Mouse (Mus musculus) G1E (cell line): ENCODE results near the gene Polr2l. TPM values are rescaled to one million over a fixed set of nuclear protein-coding genes. Genes with fewer than 3 reads are reported as not detected.

Source experiments
- ATAC-seq: 2 replicates; pipeline ENCODE4 v1.8.0; 2016; ENCODE audit warnings: mild to moderate bottlenecking; ENCODE audit not compliant: insufficient number of reproducible peaks, poor library complexity, low FRiP score, severe bottlenecking; ENCODE audit errors: extremely low read depth
- DNase-seq: peaks from one replicate; pipeline ENCODE4 v3.0.0; 2012; ENCODE audit warnings: low spot score
- H3K27me3 ChIP-seq: 2 replicates; pipeline ENCODE4 v1.6.1; 2012; ENCODE audit warnings: mild to moderate bottlenecking, low read length, inconsistent platforms; ENCODE audit not compliant: insufficient read depth
- H3K36me3 ChIP-seq: replicated peaks from 2 replicates; pipeline ENCODE3; 2012; ENCODE audit warnings: mild to moderate bottlenecking, inconsistent platforms
- H3K4me1 ChIP-seq: 2 replicates; pipeline ENCODE4 v1.6.1; 2012; ENCODE audit warnings: low read depth, low read length, inconsistent platforms, mixed read lengths; ENCODE audit not compliant: insufficient read depth
- H3K4me3 ChIP-seq: 2 replicates; pipeline ENCODE4 v1.5.1; 2012; ENCODE audit warnings: low read depth, mild to moderate bottlenecking, inconsistent platforms, low read length, moderate library complexity, mixed read lengths
- H3K9me3 ChIP-seq: replicated peaks from 2 replicates; pipeline ENCODE4 v1.6.1; 2012; ENCODE audit warnings: inconsistent platforms
- CTCF ChIP-seq: IDR thresholded peaks from 2 replicates; pipeline ENCODE4 v1.5.1; 2012; ENCODE audit warnings: low read depth, low read length, inconsistent platforms, mixed read lengths
- GATA1 ChIP-seq: IDR thresholded peaks from 2 replicates; pipeline ENCODE4 v1.6.1; 2012; ENCODE audit warnings: borderline replicate concordance, low read length, inconsistent platforms, mixed read lengths
- GATA2 ChIP-seq: IDR thresholded peaks from 2 replicates; pipeline ENCODE4 v1.6.1; 2012; ENCODE audit warnings: low read depth, low read length, inconsistent platforms, borderline replicate concordance
- POLR2AphosphoS5 ChIP-seq: IDR thresholded peaks from 2 replicates; pipeline ENCODE4 v1.6.1; 2012; ENCODE audit warnings: low read depth, low read length, inconsistent platforms; ENCODE audit not compliant: insufficient replicate concordance
- TAL1 ChIP-seq: conservative IDR thresholded peaks from 2 replicates; pipeline ENCODE4 v1.6.1; 2012; ENCODE audit warnings: low read depth, low read length, inconsistent platforms, mixed read lengths
- polyA plus RNA-seq: library from polyadenylated mRNA; stranded (reverse); fragments of >175 nt; gene quantifications from 2 replicates; pipeline ENCODE4 v1.2.3, GENCODE M21; 2012
- total RNA-seq, 2 experiments: library from RNA; stranded (forward) in 1 of 2; stranded (reverse) in 1 of 2; fragments of 200-1000 nt in 1 of 2; fragments of >200 nt in 1 of 2; fragmentation: Nextera tagmentation in 1 of 2; gene quantifications; 2 replicates each; pipeline ENCODE4 v1.2.3; 2014 to 2017

Gene Polr2l
- total and polyA plus RNA-seq, 3 experiments = 18.7 to 61.0 (median 58.3) TPM

DNA sequence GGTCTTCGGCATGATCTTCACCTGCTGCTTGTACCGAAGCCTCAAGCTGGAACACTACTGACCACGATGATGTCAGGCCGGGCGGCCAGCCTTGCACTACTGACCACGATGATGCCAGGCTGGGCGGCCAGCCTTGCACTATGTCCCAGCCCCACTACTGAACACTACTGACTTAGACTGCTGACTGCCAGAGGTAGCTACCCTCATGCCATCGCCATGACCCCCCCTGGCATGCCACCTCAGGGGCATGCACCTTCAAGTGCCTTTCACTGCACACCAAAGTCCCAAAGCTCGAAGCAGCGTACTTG, 4.3 kb downstream of the Polr2l start:
- H3K4me3 ChIP-seq = peak overlapping the region; percentile 24; the same call in 1 of the 2 replicates
- no peak for ATAC-seq
- TF ChIP-seq CTCF (no peak), GATA2 (no peak), TAL1 (no peak), POLR2AphosphoS5 (no peak), GATA1 (no peak)
- peaks cover 49% of the 10 kb centered on the region for H3K36me3 ChIP-seq
- H3K9me3 ChIP-seq = no peaks in the 10 kb centered on the region
- H3K27me3 ChIP-seq = peaks cover 3% of the 10 kb centered on the region; the same call in 1 of the 2 replicates
- peaks cover 81% of the 10 kb centered on the region for H3K4me1 ChIP-seq
- DNase-seq = no peak

DNA sequence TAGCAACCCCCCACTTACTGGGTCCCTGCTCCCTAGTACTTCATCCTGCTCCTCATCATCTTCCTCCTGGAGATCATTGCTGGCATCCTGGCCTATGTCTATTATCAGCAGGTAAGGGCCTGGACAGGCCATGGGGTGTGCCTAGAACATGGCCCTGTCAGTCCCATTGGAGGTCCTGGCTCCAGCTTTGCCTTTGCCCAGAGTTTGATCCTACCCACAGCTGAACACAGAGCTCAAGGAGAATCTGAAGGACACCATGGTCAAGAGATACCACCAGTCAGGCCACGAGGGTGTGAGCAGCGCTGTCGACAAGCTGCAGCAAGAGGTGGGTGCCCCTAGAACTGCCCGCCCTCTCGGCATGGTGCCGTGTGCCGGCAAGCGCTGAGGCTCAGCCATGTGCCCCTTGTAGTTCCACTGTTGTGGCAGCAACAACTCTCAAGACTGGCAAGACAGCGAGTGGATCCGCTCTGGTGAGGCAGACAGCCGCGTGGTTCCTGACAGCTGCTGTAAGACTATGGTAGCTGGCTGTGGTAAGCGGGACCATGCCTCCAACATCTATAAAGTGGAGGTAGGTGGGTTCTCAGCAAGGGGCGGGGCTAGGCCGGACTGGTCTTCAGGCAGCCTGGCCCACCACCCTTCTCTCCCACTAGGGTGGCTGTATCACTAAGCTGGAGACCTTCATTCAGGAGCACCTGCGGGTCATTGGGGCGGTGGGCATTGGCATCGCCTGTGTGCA, 4.9 kb downstream of the Polr2l start:
- TF ChIP-seq CTCF = no peak
- TF ChIP-seq TAL1 = no peak
- no peak for TF ChIP-seq POLR2AphosphoS5
- no peak for TF ChIP-seq GATA1
- TF ChIP-seq GATA2 = no peak
- H3K27me3 ChIP-seq = peaks cover 7% of the 10 kb centered on the region; the same call in 1 of the 2 replicates
- peaks cover 49% of the 10 kb centered on the region for H3K36me3 ChIP-seq
- no peaks in the 10 kb centered on the region for H3K9me3 ChIP-seq
- ATAC-seq = no peak
- peak overlapping the region; percentile 78; the same call in 1 of the 2 replicates for H3K4me3 ChIP-seq
- no peak for DNase-seq
- H3K4me1 ChIP-seq = peaks cover 83% of the 10 kb centered on the region

DNA sequence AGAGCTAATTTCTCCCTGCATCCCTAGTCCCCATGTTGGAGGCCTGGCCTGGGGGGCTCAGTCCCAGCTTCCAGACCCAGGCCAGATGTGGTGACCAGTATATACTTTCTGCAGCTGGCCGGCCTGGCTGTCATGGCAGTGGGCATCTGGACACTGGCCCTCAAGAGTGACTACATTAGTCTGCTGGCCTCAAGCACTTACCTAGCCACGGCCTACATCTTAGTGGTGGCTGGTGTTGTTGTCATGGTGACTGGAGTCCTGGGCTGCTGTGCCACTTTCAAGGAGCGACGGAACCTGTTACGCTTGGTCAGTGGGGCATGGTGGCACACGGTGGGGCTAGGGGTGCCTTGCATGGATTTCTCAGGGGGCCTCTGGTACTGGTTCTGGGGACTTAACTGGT, 5.6 kb downstream of the Polr2l start:
- H3K36me3 ChIP-seq = peaks cover 49% of the 10 kb centered on the region
- ATAC-seq (no peak), DNase-seq (no peak)
- H3K4me3 ChIP-seq = peak overlapping the region; percentile 78
- no peak for TF ChIP-seq GATA2
- no peak for TF ChIP-seq GATA1
- no peak for TF ChIP-seq TAL1
- no peak for TF ChIP-seq POLR2AphosphoS5
- no peak for TF ChIP-seq CTCF
- peaks cover 14% of the 10 kb centered on the region for H3K27me3 ChIP-seq
- H3K4me1 ChIP-seq = peaks cover 89% of the 10 kb centered on the region
- no peaks in the 10 kb centered on the region for H3K9me3 ChIP-seq

DNA sequence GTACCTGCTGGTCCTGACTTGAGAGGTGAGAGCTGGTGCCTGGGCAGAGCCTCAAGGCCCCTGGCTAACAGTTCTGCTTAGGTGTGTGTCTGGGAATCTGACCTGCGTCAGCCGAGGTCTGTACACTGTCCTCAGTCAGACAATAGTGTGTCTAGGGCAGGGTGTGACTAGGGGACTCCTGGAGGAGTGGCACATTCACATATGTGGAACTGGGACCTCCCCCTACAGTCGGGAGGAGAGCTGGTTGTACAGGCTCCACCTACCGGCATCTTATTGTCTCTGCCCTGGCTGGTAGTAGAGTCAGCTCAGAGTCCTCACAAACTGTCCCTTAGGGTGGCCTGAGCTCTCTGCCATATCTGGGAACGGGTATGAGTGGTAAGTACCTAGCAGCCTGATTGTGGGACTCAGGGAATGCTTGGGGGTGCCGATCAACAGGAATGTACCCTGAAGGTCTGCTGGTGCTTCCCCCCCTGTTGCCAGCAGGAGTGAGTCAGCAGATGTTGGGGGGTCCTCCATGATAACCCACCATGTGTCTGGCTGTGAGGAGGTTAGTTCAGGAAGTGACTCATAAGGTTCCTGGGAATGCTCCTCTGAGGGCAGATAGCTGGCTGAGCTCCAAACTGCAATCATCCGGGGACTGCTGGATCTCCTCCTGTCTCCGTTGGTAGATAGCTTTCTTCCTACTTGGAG, 6.3 kb downstream of the Polr2l start:
- H3K36me3 ChIP-seq = peaks cover 49% of the 10 kb centered on the region
- H3K4me3 ChIP-seq = peak overlapping the region; percentile 78
- H3K9me3 ChIP-seq = no peaks in the 10 kb centered on the region
- H3K4me1 ChIP-seq = peaks cover 88% of the 10 kb centered on the region
- no peak for TF ChIP-seq GATA2
- TF ChIP-seq POLR2AphosphoS5 = peak; percentile 9; the same call in 1 of the 2 replicates
- DNase-seq (peak; percentile 94), ATAC-seq (peak; percentile 89)
- peaks cover 21% of the 10 kb centered on the region for H3K27me3 ChIP-seq

DNA sequence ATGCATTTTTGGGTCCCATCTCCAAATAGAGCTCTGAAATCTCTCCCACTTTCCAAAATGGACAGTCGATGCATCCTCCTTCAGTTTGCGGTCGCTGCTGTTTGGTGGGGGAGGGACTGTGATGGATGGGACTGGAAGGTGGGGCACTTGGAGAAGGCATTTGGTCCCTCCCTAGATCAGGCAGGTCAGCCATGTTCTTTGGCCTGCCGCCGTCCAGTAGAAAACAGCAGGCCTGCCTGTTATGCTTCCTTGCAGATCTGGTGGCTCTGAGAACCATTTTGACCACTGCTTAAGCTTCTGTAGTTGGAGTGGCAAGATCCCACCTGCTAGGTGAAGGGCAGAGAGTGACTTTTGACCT, 6.8 kb downstream of the Polr2l start:
- Histone ChIP-seq H3K4me3 (peak overlapping the region; percentile 78), H3K36me3 (peaks cover 44% of the 10 kb centered on the region), H3K9me3 (no peaks in the 10 kb centered on the region), H3K27me3 (peaks cover 26% of the 10 kb centered on the region), H3K4me1 (peaks cover 85% of the 10 kb centered on the region)
- DNase-seq (no peak), ATAC-seq (no peak)
- TF ChIP-seq GATA1 (no peak), TAL1 (no peak), POLR2AphosphoS5 (peak; percentile 21; the same call in 1 of the 2 replicates)

DNA sequence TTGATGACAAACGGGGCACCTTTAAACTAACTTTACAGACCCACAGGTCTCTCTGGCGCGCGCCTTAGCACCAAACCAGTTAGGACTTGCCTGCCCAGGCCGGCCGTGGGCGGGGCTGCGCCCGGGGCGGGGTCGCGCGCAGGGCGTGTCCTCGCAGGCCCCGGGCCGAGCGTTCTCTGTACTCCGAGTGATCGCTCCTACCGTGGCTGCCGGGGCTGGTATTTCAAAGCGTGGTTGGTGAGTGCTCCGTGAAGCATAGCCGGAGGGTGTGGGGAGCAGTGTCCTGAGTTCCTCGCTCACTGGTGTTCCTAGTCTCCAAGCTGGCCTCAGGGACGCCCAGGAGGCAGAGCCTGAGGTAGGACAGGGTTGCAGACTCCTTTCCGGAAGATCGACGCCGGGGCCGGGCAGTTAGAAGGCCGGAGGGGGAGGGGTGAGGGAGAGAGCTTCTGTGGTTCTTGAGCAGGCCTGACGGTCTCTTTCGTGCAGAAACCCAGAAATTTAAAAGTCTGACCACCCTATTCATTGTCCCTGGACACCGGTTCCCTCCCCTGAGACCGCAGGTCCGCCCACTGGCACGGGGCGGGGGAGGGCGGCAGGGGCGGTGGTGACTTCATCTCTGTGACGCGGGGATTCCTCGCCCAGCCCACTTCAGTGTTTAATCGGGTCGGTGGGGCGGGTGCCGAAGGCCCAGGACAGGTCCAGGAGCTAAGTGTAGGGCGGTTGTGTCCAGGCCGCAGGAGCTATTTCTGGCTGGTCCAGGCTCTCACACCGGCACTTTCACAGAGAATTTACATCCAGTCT, 7.5 kb downstream of the Polr2l start, which contains the start of gene Cd151:
Gene Cd151 (plus strand): TSS at position 163 of the 801 bp plus-strand sequence.
- ATAC-seq (peak; percentile 50), DNase-seq (peak; percentile 91)
- TF ChIP-seq GATA1 = no peak
- TF ChIP-seq GATA2 = no peak
- TF ChIP-seq TAL1 = no peak
- no peak for TF ChIP-seq CTCF
- TF ChIP-seq POLR2AphosphoS5 = no peak
- peak within 1 kb of the TSS; percentile 78 for H3K4me3 ChIP-seq
- H3K9me3 ChIP-seq = no peaks in the 10 kb centered on the region
- peaks cover 81% of the 10 kb centered on the region for H3K4me1 ChIP-seq
- H3K27me3 ChIP-seq = peaks cover 33% of the 10 kb centered on the region
- H3K36me3 ChIP-seq = peaks cover 37% of the 10 kb centered on the region
